Mouse (Mus musculus): Measurements from ENCODE around the gene Gpr63.
A peak's percentile ranks its signal among the peaks of the same experiment; 100 is the strongest.
"Not testable (repeated sequence)": the region's sequence is repeated elsewhere in the genome, so short reads cannot be mapped to it uniquely, and the experiment has no call there.

Gpr63 gene

DNA sequence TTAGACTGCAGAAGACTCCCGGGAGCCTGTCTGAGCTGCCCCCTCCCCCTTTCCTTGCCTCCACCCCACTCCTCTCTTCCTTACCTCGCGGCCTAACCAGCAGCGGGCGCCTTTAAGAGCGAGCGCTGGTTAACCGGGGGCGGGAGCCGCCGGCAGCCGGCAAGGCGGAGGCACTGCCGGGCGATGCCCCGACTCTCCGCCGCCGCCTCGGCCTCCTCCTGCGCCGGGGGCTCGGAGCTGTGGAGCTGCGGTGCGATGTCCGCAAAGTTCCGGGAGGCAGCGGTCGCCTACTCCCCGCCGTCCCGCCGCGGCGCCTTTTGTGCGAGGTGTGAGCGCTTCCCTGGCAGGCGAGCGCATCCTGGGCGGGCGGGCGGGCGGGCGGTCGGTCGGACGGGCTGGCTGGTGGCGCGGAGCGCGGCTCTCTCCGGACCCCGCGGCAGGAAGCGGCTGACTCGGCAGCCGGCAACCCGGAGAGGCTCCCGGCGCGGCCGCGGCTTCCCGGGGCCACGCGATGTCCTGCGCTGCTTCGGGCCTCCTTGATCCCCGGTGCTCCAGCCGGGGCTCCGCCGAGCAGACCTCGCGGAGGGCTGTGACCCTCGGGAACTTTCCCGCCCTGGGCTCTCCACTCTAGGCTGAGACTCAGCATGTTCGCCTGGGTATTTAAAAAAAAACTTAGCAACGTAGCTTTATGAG lies at the start of gene Gpr63:
TSS of gene Gpr63 (plus strand) at position 109 of the 693 bp plus-strand sequence.
- DNase-seq (ENCODE audit: low read depth, low spot score): peak; percentile 86

DNA sequence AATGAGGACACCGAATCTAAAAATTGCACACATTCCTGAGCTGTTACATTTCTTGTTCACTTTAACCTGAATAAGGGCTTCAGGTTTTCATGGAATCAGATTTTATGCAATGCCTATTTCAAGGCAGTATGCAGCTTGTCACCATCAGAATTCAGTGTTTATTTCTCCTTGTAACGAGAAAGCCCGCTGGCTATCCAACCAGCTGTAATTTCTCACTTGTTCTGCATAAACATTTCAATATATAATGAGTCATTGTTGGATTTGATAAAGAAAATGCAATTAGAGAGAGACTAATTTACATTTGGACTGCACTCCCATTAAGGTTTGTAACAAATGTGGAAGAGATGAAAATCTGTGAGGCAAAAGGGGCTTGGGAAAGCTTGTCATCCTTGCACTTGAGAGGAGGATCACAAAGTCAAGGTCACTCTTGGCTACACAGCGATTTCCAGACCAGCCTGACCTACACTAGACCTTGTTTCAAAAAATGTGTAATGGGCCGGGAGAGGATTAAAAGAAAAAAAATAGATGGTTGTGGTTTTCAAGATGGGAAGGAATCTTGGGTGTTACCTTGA lies 46.1 kb upstream of the Gpr63 start:
- no peak for DNase-seq (ENCODE audit: low read depth, low spot score)

DNA sequence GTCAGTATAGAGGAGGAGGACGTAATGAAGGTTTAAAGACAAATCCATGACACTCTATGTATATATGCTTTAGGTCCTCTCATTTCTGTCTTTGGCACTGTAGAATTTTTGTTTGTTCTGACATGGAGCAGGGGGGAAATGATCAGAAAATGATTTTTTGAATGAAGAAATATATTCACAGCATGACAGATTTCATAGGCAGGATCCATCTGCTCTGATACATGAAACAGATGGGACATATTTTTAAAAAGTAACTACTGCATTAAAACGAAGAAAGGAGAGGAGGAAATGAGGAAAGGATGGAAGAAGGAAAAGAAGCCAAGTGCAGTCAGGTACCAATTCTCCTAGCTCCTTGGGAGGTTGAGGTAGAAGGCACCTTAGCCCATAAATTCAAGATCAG lies 41.5 kb upstream of the Gpr63 start:
- DNase-seq (ENCODE audit: low read depth, low spot score): no peak

DNA sequence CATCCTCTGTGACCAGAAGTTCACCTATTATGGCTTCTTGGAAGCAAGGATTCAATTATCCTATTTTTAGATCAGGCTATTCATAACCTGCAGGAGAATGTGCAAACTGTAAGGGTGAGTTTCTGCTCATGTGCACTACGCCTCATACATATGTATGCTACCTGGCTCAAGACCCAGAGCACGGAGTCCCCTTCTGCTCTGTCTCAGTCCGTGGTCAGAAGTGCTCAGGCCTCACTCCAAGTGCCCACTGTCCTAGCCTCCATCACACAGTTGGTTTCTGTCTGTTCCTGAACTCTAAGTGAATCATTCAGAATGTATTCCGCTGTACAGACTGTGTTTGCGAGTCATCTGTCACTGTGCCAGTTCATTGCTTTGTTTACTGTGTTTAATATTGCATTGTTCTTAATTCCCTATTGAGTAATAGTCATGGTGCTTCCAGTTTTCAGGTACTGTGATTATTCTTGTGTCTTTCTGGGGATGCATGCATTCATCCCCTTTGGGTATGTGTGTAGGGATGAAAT lies 37.9 kb upstream of the Gpr63 start:
- no peak for DNase-seq (ENCODE audit: low read depth, low spot score)

DNA sequence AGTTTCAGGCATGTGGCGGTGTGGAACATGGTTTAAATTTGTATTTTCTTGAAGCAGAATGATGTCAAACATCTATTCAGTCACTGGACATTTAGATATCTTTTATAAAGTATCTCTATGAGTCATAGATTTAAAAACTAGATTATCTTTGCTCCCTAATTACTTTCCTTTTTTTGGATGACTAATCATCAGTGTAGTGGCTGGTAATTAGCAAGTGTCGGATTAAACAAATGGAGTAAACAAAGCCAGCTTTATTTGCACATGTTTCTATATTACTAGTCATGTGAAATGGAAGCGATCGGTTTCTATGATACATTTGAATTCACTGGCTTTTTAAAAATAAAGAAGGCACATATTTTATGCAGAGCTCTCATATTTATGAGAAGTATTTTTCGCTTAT lies 37.3 kb upstream of the Gpr63 start:
- no peak for DNase-seq (ENCODE audit: low read depth, low spot score)

DNA sequence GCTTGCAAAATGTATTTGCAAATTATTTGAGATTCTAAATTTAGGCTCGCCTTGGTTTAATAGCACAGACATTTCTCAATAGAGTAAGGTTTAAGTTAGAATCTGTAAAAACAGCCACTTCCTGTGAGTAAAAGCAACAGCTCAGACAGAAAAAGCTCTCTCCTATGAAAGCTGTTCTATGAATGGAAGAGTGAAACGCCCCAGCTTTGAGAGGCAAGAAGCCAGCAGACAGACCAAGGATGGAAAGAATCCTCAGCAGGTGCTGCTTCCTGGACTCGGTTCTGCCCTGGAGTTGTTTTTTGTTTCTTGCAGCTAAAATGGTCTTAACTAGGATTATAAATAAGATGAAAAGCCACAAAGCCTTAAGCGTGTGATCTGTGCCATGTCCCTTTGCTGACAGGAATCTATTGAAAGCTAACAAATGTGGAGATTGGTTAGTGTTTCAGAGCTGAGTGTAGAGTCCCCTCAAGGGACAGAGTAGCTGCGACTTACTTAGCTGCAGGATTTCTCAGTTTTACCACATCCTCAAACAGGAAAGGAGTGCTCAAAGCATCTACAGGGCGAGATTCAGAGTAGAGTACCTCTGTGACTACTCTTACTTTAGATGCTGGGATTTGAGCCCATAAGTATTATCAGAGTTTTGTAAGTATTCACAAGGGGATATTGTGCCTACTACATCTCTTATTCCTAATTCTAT lies 23.3 kb upstream of the Gpr63 start:
- DNase-seq (ENCODE audit: low read depth, low spot score): no peak

DNA sequence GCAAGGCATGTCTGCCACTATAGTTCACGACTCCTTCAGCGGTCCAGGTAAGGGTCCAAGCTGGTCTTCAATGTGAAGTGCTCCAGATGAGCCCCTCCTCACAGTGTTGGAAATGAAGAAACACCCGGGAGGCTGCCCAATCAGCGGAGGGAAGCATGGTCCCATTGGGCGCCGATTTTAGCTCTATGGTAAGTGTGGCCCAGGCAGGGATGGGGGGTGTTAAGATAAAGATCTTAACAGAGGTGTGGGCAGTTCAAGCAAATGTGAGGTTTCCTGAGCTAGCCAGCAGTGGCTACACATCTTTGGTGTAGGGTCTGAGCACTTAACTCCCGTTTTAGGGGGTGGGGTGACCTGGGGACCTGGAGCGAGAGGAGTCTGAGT lies 299 bp upstream of the Gpr63 start:
- DNase-seq (ENCODE audit: low read depth, low spot score): no peak

DNA sequence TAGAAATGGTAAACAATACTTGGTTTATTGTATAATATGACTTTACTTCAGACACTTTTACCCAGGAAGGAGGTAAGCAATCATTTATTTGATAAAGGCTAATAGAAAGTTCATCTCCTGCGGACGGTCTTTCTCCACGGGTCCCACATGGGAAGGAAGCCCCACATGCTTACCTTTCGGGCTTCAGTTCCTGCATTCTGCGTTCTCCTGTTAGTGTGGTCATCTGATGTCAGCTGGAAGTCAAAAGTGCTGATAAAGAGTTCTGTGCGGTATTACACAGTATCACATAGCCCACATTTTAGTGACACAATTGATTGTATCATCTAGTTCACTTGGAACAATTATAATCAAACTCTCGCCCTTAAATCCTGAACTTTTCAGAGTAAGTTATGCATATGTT lies 1.0 kb downstream of the Gpr63 start:
- DNase-seq (ENCODE audit: low read depth, low spot score): no peak

DNA sequence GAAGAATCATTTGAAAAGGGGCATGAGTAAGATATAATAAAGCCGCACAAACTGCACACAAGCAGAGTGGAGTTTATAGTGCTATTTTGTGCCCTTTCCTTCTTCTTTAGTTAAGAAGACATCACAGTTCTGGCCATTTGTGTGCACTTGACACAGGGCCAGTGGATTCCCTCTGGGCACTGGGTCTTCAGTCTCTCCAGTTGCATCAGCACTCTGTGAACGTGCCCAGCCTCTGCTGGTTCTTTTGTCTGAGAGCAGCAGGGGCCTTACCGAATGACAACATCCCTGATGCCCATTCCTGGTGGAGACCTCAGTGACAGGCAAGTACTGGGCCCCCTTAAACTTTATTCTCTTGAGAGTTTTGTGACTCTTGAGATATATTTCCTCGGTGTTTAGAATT lies 12.4 kb downstream of the Gpr63 start:
- no peak for DNase-seq (ENCODE audit: low read depth, low spot score)

DNA sequence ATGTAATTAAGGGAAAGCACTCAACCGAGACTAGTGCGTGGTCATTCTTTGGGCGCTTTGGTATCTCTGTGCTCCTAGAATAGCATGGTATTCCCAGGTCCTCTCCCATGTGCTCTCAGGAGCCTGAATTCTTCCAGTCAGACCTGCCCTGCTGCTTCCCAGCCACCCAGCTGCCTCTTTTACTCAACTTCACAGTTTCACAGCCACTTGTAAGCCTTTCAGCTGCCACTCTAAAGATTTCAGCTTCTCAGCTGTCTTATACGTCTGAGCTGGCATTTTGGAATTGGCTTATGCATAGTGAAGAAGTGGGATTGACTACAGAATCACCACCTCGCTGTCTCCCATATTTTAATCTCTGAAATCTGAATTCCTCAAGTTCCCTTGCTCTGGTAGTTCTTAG lies 19.4 kb downstream of the Gpr63 start:
- no peak for DNase-seq (ENCODE audit: low read depth, low spot score)

DNA sequence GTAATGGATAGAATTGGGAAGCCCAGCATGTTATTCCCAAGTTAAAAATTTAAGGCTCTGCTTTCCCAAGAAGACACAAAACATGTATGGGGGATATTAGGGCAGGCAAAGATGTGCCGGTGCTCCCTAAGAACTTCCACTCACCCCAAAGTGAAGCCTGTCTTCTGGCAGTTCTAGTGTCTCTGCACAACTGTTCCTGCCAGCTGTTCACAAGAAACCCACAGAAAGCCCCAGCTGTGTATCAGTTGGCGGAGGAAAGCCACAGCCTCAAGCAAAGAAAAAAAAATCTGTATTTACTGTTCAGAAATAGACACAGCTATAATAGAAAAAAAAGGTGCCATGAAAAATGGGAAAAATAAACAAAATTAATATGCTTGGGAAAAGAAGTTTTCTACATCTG lies 25.3 kb downstream of the Gpr63 start:
- no peak for DNase-seq (ENCODE audit: low read depth, low spot score)

DNA sequence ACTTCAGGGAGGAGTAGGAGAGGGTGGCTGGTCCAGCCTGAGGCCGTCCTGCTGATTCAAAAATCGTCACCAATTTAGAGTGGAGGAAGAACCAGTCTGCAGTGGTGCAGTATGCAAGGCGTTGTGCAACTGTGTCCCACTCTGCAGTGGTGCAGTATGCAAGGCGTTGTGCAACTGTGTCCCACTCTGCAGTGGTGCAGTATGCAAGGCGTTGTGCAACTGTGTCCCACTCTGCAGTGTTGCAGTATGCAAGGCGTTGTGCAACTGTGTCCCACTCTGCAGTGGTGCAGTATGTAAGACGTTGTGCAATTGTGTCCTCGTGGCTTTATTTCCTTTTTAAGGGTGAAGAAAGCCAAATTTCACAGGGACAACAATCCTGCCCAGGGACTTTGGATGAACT lies 43.1 kb downstream of the Gpr63 start:
- DNase-seq (ENCODE audit: low read depth, low spot score): not testable (repeated sequence)

DNA sequence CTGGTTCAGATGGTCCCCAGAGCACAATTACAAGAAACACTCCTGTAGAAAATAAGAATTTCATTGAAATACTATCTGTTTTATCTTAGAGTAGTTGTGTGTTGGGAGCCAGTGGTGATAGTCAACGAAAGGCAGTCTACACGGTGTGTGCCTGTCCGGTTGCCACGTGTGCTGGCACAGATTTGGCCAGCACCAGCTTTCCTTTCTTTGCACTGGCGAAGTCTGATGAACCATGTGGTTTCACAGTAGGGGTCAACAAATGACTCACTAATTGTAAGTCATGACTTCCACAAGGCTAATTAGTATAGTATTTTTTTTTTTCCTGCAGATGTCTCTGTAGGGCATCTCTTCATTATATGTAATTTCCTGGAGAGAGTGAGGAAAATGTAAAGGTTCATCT lies 45.6 kb downstream of the Gpr63 start:
- no peak for DNase-seq (ENCODE audit: low read depth, low spot score)

DNA sequence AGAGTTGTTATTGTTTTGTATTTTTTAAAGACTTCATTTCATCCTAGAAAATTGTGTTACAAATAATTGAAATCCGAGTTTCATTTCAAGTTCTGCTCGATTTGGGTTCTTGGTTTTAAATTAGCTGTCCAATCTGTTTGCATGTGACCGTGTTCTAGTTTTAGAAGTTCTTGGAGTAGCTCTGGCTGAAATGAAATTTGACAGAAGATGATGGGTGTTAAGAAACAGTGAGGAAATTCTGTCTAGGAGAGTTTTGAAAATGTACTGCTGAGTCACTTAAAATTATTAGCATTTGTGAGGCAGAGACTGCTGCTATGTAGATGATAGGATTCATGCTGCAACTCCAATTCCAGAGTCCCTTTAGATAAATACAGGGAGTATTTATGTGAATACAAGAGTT lies 46.5 kb downstream of the Gpr63 start:
- no peak for DNase-seq (ENCODE audit: low read depth, low spot score)

DNA sequence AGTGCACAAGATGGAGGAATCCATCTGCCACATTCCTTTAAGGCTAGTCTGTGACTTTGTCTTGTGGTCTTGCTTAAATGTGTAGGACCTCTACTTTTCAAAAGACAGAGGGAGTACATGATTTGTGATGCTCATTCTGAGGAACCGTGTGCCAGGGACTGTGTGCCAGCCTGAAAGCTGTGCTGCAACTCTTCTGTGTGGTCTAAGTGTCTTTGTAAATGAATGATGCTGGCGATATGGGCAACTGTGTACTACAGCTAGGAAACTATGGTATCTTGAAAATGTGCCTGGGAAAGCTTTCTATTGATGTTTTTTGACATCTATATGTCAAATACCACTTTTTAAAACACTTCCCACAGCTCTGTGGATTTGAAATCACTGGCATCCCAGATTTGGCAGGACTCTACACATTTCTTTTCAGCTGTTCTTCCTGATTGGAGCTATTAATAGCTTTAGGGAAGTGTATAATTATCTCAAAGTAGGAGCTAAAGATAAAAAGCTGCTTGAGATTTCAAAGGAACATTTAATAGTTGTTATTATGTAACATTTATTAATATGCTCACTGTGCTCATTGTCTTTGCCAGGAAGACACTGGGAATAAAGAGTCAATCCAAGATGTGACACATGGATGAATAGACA lies 48.9 kb downstream of the Gpr63 start:
- no peak for DNase-seq (ENCODE audit: low read depth, low spot score)

DNA sequence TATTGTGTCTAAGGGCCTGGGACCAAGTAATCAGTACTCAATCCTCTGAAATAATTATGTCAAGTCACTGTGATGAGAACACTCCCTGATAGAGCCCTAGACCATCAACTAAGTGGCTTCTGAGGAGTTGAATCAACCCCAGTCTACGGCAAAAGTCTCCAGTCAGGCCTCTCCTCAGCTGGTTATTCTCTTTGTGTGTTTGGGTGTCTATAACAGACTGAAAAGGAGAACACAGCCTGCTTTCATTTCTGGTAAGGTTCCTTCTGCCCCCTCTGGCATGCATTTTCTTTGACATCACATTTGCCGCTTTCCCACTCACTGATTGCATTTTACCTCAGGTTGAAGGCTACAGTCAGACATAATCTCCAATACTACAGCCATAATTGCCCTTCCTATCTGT lies 62.0 kb downstream of the Gpr63 start:
- DNase-seq (ENCODE audit: low read depth, low spot score): no peak

DNA sequence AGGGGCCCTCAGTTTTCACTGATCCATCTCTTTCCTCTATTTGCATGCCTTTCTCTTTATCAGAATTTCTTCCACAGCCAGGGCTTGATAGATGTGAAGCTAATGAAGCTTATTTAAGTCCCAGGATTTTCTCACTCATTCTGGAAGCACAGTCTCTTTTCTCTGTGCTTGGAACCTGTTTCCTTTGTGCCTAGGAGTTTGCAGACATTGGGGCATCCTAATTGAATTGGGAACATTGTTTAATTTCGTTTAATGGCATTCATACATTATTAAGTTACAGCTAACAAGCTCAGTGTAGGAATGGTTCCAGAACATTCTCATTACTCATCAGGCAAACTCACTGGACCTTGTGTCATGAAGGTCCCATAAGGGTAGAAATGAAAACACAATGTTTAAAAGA lies 62.5 kb downstream of the Gpr63 start:
- no peak for DNase-seq (ENCODE audit: low read depth, low spot score)

DNA sequence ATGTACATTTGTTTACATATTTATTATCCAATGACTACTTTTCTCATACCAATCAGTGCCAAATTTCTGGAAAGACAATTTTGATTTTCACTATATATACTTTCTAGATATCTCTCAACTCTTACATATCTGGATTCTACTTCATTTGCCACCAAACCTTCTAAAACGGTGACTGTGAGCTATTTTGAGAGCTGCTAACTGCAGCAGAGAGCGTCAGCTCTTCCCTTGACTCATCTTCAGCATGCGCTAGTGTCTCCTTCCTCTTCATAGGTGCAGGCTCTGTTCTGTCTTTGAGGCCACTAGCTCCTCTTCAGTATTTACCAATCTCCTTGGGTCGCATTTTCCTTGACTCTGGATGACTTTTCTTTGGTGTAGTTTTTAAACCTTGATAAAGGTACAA lies 63.7 kb downstream of the Gpr63 start:
- DNase-seq (ENCODE audit: low read depth, low spot score): no peak

DNA sequence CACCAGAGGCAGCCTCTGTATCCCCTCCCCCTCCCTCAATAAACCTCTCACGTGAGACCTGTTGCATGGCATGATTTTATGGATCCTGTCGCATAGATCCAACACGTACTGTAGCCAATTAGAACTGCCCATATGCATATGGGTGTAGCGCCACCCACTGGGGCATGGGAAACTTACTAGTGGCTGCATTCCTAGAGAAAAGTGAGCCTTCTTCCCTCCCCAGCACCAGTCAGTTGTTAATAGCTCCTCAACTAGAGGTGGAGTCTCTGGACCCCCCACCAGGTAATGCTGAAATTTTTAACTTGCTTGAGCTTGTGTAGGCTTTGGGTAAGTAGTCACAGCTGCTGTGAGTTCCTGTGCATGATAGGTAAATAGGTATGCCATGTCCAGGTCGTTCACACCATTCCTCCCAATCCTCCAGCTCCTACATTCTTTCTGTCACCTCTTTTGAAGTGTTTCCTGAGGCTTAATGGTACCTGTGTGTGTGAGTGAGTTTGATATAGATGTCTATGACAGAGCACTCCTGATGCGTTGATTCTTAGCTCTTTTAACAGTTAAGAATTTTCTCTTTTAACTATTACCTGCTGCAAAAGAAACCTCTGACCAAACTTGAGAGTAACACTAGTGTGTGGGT lies 69.1 kb downstream of the Gpr63 start:
- peak; percentile 27 for DNase-seq (ENCODE audit: low read depth, low spot score)

DNA sequence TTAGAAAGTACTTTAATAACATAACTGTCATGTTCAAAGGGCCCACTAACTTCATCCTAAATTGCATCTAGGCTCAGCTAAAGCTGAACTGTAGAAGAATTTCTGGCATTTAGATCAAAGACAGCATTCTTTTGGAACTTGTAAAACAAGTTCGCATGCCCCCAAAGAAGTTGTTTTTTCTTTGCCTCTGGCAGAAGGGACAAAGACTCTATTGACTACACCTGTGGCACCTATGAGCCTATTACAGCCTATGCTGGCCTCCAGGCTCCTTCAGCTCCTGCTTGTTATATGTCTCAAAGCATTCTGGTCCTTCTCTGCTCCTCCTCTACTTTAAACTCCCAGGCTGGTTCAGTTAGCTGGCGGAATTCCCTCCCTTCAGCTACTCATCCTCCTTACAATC lies 69.6 kb downstream of the Gpr63 start:
- no peak for DNase-seq (ENCODE audit: low read depth, low spot score)

DNA sequence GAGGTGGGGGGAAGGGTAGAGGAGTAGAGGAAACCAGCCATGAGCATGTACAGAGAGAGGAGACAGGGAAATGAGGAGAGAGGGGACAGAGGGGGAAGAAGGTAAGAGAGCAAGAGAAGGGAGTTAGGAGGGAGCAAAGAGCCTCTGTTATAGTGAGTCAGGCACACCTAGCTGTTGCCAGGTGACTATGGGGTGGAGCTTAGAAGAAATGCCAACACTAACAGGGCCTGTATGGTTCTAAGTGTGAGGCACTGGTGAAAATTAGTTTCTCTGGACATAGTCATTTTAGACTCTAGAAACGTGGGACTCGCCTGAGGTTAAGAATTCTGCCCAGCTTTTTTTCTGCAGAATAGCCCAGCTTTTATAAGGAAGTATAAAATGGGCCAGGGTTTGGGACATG lies 71.1 kb downstream of the Gpr63 start:
- DNase-seq (ENCODE audit: low read depth, low spot score): no peak

DNA sequence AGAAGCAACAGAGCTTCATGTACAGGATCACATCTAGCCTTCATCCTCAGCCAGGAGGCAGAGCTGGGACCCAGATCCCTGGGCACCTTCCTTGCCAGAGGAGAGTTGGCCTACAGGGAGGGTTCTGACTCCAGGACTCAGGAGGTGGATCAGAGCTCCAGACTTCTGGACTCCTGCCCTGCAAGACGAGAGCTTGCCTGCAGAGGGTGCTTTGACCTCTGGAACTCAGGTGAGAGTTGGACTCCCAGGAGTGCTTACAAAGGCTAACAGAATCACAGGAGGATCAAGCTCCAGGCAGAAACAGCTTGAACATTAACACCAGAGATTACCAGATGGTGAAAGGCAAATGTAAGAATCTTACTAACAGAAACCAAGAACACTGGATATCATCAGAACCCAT lies 89.3 kb downstream of the Gpr63 start:
- not testable (repeated sequence) for DNase-seq (ENCODE audit: low read depth, low spot score)

Measured in R1 (cell line).